Mouse (Mus musculus) cerebellum, adult 2 months (tissue): ENCODE measurements around the gene Gp1ba.

Experiments
- CTCF ChIP-seq: fragments of 200-500 bp; IDR thresholded peaks from 2 replicates; pipeline ENCODE4 v1.5.1; 2011; ENCODE audit warnings: low read depth, mild to moderate bottlenecking, control low read depth, low read length, moderate library complexity, borderline replicate concordance; ENCODE audit not compliant: insufficient read depth
- POLR2A ChIP-seq: fragments of 200-500 bp; IDR thresholded peaks from 2 replicates; pipeline ENCODE4 v1.6.1; 2011; ENCODE audit warnings: low read length, control low read depth, borderline replicate concordance; ENCODE audit not compliant: insufficient read depth

- TF ChIP-seq POLR2A (no peak), CTCF (no peak)
Observed at GRCm38 (mm10) chr11:70607611-70608010, 31.3 kb upstream of the Gp1ba start.
